Mouse (Mus musculus) urinary bladder, adult 2 months (tissue): ENCODE measurements around the gene Gm45785. TPM values are rescaled to one million over a fixed set of nuclear protein-coding genes. Genes with fewer than 3 reads are reported as not detected.

ENCODE experiments used
- DNase-seq: peaks from one replicate; pipeline ENCODE4 v3.0.0; 2022; ENCODE audit warnings: low spot score
- polyA plus RNA-seq: library from polyadenylated mRNA; depleted of rRNA; stranded (reverse); fragments of >200 nt; gene quantifications from 2 replicates; pipeline ENCODE4 v1.2.3, GENCODE M21; 2012; rRNA removed

Gm45785 gene
- polyA plus RNA-seq, 1 experiment: not detected

GRCm38 (mm10) chr7:140831447-140831846 lies 24.7 kb downstream of the Gm45785 start:
- no peak for DNase-seq

DNA sequence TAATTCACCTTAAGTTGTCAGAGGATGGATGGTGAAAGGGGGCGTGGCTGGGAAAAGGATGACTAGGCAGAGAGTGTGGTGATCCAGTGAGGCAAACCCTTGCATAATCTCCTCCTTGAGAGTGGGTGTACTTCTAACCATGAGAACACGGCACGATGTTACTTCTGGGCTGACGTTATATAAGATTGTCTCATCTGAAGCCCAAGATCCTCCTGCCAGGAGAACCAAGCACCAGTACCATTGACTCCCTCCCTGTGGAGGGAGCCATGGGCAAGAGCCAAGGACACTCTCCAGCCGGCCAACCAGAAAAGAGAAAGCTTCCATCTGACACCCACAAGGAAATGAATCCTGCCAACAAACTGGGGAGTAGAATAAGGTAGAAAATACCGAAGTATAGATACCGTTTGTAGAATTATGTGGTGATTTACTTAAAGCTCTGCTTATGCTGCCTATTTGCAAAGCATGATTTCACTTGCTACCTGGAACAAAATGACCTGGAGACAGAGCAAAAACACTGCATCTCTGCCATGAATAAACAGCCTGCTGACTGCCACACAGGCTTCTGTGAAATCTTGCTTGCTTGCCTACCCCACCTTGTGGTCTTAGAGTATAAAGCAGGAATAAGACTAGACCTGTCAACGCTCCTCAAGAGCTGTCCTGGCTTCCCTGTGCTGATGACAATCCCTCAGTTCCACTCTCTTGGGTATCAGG lies 27.8 kb downstream of the Gm45785 start:
- DNase-seq: no peak

GRCm38 (mm10) chr7:140822731-140823130 lies 33.4 kb downstream of the Gm45785 start:
- no peak for DNase-seq

DNA sequence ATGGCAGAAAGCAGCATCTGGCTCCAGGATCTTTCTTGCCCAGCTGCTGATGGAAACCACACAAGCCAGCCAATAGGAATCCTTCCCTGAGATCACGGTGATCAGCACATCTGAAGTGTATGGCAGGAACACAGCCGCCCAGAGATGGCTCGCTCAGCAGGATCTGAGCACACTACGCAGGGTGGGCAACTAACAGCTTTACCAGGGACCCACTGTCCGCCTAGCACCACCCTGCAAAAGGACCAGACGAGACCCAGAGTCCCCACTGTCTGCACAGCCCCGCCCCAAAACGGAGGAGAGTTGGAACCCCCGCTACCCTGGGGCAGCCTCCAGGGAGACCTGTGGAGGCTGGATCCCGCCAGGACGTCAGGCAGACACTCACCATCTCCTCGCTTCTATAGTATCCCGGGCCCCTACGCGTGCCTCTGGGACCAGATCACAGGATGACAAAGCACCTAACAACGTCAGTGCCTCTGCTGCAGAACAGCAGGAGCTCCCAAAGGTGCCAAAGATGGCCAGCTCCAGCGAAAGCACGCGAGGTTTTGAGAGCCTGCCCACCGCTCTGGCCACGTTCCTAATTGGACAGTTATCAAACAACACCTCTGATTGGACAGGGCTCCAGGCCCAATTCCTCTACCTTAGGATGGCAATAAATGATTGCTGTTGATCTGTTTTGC lies 34.3 kb downstream of the Gm45785 start, which contains the start of gene Zfp941:
Zfp941 (minus strand) TSS at position 526 of the 677 bp plus-strand sequence.
- no peak for DNase-seq

DNA sequence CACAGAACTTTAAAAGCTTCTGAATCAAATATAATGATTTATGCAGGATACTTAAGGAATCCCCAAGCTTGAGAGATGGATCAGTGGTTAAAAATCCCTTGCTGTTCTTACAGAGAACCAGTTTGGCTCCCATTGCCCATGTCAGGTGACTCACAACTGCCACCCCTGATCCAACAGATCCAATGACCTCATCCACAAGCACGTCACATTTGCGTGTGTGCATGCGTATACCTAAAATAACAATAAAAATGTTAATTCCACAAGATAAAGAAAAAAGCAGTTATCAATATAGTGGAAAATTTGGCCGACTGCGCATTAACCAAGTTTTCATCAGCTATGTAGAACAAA lies 34.9 kb downstream of the Gm45785 start:
- no peak for DNase-seq

GRCm38 (mm10) chr7:140820173-140820572 lies 36.0 kb downstream of the Gm45785 start:
- DNase-seq: no peak

- DNase-seq: no peak
These were observed 43.3 kb downstream of the Gm45785 start for GRCm38 (mm10) chr7:140812850-140813249.

- no peak for DNase-seq
These were observed 44.4 kb downstream of the Gm45785 start for GRCm38 (mm10) chr7:140811714-140812113.

GRCm38 (mm10) chr7:140810496-140810895 lies 45.6 kb downstream of the Gm45785 start:
- DNase-seq: no peak

DNA sequence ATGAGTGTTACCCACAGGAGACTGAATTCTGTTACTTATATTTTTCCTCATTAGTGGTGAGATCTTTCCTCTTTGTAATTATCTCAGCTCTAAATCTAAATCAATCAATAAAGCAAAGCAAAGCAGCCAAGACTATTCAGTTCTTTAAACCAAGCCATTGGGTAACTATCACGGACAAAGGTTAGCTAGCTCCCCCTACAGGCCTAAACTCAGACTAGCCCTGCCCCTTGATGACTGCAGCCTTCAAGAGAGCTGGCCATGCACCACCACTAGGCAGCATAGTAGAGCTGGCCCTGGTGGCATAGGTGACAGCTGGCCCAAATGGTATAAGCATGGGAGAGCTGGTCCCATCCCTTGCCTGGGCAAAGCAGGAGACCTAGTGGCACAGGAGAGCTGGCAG lies 50.4 kb downstream of the Gm45785 start:
- no peak for DNase-seq

GRCm38 (mm10) chr7:140802629-140803028 lies 53.5 kb downstream of the Gm45785 start:
- no peak for DNase-seq

- no peak for DNase-seq
These were observed 57.9 kb downstream of the Gm45785 start for GRCm38 (mm10) chr7:140798212-140798611.

GRCm38 (mm10) chr7:140797619-140798018 lies 58.5 kb downstream of the Gm45785 start:
- DNase-seq: no peak

- no peak for DNase-seq
These were observed 62.6 kb downstream of the Gm45785 start for GRCm38 (mm10) chr7:140793541-140793940.

- no peak for DNase-seq
These were observed 68.1 kb downstream of the Gm45785 start for GRCm38 (mm10) chr7:140788053-140788435.

GRCm38 (mm10) chr7:140787406-140788052 lies 68.6 kb downstream of the Gm45785 start, which contains the start of gene Syce1:
TSS of gene Syce1 (minus strand) at chr7:140787852.
- no peak for DNase-seq

DNA sequence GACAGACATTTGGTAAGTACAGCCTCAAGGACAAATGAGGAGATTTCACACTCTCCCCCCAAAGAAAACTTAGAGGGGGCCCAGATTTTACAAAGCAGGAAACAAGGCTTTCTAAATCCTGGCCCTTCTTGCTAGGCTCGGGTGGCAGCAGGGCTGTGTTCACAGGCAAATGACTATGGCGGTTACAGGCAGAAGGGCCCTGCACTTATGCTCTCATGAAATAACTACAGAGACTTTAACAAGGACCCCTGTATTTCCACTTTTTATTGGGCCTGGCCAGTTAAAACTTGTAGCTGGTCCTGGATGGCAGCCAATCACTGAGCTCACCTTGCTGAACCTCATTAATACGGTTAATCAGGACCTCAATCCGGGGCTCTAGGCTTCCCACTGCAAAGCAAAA lies 75.6 kb downstream of the Gm45785 start:
- DNase-seq: no peak

Other genes with a start within 250 kb of the Gm45785 start
- not detected in 2 replicates for gene Olfr61, start 227.4 kb downstream of the Gm45785 start, polyA plus RNA-seq
- not detected in 2 replicates for gene Olfr53, start 209.9 kb downstream of the Gm45785 start, polyA plus RNA-seq
- gene Olfr539, start 196.4 kb downstream of the Gm45785 start, polyA plus RNA-seq: under 0.01 TPM in 1 of 2 replicates, not detected in the other
- gene Olfr45, start 174.4 kb downstream of the Gm45785 start, polyA plus RNA-seq: not detected in 2 replicates
- gene Olfr541, start 159.1 kb downstream of the Gm45785 start, polyA plus RNA-seq: not detected in 2 replicates
- 45.5 and 70.4 TPM in 2 replicates for gene Cyp2e1, start 92.6 kb downstream of the Gm45785 start, polyA plus RNA-seq
- gene Syce1, start 68.5 kb downstream of the Gm45785 start, polyA plus RNA-seq: 0.10 and 0.18 TPM in 2 replicates
- 0.45 and 0.71 TPM in 2 replicates for gene Zfp941, start 34.2 kb downstream of the Gm45785 start, polyA plus RNA-seq
- gene Urah, start 21.3 kb downstream of the Gm45785 start, polyA plus RNA-seq: 43.7 and 48.7 TPM in 2 replicates
- gene Scgb1c1, start 10.8 kb downstream of the Gm45785 start, polyA plus RNA-seq: not detected in 2 replicates
- 0.06 TPM in 1 of 2 replicates, not detected in the other for gene Odf3, start 8.5 kb downstream of the Gm45785 start, polyA plus RNA-seq
- gene Ric8a, start 626 bp upstream of the Gm45785 start, polyA plus RNA-seq: 74.7 and 77.1 TPM in 2 replicates
- gene Bet1l, start 1.2 kb upstream of the Gm45785 start, polyA plus RNA-seq: 35.9 and 46.2 TPM in 2 replicates
- gene Psmd13, start 25.6 kb upstream of the Gm45785 start, polyA plus RNA-seq: 77.9 and 79.2 TPM in 2 replicates
- 32.4 and 38.5 TPM in 2 replicates for gene Sirt3, start 26.0 kb upstream of the Gm45785 start, polyA plus RNA-seq
- 3.9 and 4.4 TPM in 2 replicates for gene Cox8b, start 44.1 kb upstream of the Gm45785 start, polyA plus RNA-seq
- not detected in 2 replicates for gene Nlrp6, start 64.6 kb upstream of the Gm45785 start, polyA plus RNA-seq
- gene Pgghg, start 85.1 kb upstream of the Gm45785 start, polyA plus RNA-seq: 41.5 and 49.5 TPM in 2 replicates
- gene Ifitm5, start 94.0 kb upstream of the Gm45785 start, polyA plus RNA-seq: 1.3 and 1.7 TPM in 2 replicates
- gene Gm45717, start 99.6 kb upstream of the Gm45785 start, polyA plus RNA-seq: not detected in 2 replicates
- 860 and 924 TPM in 2 replicates for gene Ifitm2, start 99.7 kb upstream of the Gm45785 start, polyA plus RNA-seq
- gene Ifitm1, start 110.9 kb upstream of the Gm45785 start, polyA plus RNA-seq: 240 and 346 TPM in 2 replicates
- gene Ifitm3, start 154.4 kb upstream of the Gm45785 start, polyA plus RNA-seq: 596 and 696 TPM in 2 replicates
- 7.5 and 8.8 TPM in 2 replicates for gene Ifitm6, start 161.6 kb upstream of the Gm45785 start, polyA plus RNA-seq
- not detected in 2 replicates for gene Gm17387, start 172.8 kb upstream of the Gm45785 start, polyA plus RNA-seq
- gene B4galnt4, start 204.8 kb upstream of the Gm45785 start, polyA plus RNA-seq: 0.45 and 0.55 TPM in 2 replicates
- gene Pkp3, start 221.9 kb upstream of the Gm45785 start, polyA plus RNA-seq: 26.5 and 27.7 TPM in 2 replicates
- gene Sigirr, start 244.2 kb upstream of the Gm45785 start, polyA plus RNA-seq: 13.8 and 15.0 TPM in 2 replicates